Mouse (Mus musculus) monocyte, adult 2 months (primary cell): Measurements from ENCODE around the gene Gm12886.

ENCODE experiments used
- DNase-seq, 2 experiments: peaks; one replicate each; pipeline ENCODE4 v3.0.0; 2022; ENCODE audit warnings: low spot score in 2 of 2, low read depth in 1 of 2

Gm12886 gene

DNA sequence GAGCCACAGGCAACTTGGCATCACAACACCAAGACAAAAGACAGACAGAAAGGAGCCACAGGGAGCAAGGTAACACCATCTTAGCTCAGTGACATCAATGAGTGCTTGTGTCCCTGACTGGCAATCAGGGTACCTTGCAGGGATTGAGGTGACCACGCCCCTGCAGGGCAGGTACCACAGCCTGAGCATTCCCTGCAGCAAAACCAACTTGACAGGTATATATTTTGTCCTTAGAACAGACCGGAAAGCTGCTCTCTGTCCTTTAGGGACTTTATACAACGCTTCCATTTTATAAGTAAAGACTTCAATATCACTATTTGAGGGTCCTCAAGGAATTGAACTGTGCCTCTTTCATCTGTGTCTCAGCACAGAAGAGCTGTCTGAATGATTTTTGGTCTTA, at the start of gene Gm12886:
Gene Gm12886, minus strand, starts transcription at position 101 of the 400 bp plus-strand sequence.
- DNase-seq, result no peak
